Mouse (Mus musculus) gastrocnemius, postnatal 10 days (tissue): ENCODE results near the gene Cd44. TPM values are rescaled to one million over a fixed set of nuclear protein-coding genes. Genes with fewer than 3 reads are reported as not detected.

Experiments
- DNase-seq: peaks from one replicate; pipeline ENCODE4 v3.0.0; 2021; ENCODE audit warnings: mixed read lengths
- total RNA-seq, 2 experiments: library from RNA; stranded (reverse); gene quantifications; 2 replicates each; pipeline ENCODE4 v1.2.3; 2021

Gene Cd44
- total RNA-seq, 2 experiments from 2014 or later = 25.0 to 39.2 TPM

- DNase-seq = no peak
These were observed 33.0 kb downstream of the Cd44 start for GRCm38 (mm10) chr2:102868444-102868843.

DNA sequence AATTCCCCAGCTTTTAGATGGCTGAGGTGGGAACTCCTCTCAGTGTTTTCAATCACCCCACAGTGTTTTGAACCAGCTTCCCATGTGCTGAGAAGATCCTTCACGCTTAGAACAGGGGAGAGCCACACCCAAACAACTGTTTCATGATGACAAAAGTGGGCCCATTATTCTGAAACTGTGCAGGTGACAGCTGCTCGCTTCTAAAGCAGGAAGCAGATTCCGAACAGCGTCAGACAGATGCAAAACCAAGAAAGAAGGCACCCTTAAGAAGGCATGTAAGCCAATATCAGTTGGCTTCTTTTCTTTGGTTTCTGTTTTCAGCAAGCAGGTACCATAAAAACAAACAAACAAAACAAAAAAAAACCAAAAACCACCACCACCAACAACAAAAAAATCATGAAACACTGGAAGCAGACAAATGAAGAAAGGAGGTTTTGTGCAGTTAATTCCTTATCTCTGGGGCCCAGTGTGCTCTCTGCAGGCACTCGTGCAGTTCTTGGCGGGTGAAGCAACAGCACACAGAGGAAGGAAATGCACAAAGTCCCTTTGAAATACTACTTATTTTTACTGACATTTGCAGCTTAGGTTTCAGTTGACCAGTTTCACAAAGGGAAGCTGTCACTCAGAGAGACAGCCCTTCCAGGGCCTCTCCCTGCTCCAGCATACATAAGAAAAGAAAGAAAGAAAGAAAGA, 33.9 kb downstream of the Cd44 start:
- no peak for DNase-seq

DNA sequence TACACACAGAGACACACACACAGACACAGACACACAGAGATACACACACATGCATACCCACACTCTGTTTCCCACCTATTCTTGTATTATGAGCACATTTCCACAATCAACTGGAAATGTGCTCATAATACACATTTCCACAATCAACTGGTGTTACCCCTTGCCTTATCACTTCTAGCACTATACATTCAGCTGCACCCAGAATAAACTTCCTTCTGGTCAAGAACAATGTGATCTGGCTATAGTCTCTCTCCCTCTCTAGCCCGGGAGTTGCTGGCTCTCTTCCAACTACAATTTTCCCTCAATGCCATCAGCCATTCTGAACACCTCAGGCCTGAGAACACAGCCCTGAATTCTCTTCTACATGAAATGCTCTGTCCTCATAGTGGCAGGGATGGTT, 34.9 kb downstream of the Cd44 start:
- DNase-seq = no peak

- no peak for DNase-seq
These were observed 36.1 kb downstream of the Cd44 start for GRCm38 (mm10) chr2:102865354-102865752.

DNA sequence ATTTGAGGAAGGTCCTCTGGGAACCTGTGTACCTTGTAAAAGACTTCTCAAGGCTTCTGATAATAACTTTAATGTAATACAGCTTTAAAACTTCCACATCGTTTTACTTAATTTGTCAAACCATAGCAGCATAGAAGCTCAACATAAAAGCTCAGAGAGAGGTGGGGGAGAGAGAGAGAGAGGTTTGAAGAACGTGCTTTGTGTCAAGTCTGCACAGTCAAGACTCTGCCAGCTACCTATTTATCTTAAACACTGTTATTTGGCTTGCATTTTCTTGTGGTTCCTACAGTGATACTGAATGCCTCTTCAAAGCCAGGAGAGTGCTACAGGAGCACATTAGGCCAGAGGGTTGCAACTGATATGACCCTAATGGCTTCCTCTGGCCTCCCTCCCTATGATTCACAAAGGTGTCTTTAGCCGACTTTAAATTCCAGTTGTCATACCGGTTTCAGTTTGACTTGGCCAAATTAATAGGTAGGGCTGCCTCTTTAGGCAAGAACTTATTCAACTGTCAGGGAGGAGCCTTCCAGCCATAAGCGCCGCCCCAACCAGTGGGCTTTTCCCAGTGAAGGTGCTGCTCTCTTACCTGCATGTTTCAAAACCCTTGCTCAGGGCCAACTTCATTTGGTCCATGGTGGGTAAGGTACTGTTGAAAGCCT, 36.6 kb downstream of the Cd44 start:
- DNase-seq = no peak

GRCm38 (mm10) chr2:102864036-102864435, 37.4 kb downstream of the Cd44 start:
- DNase-seq = no peak

DNA sequence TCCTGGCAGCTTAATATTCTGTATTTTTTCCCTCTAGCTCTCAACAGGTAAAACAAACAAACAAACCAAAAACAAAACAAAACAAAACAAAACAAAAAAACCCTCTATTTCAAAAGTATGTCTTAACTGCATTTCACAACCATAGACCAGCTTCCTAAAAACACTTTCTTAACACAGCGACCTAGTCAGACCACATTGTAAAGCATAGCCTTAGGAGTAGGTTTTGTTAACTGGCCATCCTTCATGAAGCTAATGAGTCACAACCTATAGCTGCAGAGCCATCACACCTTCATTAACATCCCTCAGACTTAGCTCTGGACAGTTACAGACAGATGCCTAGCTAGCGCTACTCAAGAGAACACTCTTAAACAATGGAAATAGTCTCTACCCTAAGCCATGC, 37.9 kb downstream of the Cd44 start:
- no peak for DNase-seq

DNA sequence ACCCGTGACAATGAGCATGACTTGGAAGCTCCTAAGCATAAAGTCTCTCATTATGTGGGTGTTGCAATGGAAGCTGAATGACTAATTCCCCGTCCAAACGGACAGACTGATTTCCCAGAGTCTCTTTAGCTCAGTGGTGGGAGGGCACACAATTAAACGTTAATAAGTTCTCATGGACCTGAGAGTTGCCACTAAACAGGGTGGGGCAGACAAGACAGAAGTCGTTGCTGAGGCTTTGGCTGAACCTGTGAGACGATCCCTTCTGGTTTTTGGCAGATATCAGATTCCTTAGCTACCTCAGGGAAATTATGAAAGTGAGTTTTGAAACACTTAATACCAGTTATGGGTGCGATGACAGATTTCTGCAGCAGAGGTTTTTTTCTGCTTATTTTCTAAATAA, 38.8 kb downstream of the Cd44 start:
- DNase-seq = no peak

GRCm38 (mm10) chr2:102858271-102858670, 43.2 kb downstream of the Cd44 start:
- DNase-seq = no peak

GRCm38 (mm10) chr2:102853297-102853696, 48.2 kb downstream of the Cd44 start:
- DNase-seq = no peak

DNA sequence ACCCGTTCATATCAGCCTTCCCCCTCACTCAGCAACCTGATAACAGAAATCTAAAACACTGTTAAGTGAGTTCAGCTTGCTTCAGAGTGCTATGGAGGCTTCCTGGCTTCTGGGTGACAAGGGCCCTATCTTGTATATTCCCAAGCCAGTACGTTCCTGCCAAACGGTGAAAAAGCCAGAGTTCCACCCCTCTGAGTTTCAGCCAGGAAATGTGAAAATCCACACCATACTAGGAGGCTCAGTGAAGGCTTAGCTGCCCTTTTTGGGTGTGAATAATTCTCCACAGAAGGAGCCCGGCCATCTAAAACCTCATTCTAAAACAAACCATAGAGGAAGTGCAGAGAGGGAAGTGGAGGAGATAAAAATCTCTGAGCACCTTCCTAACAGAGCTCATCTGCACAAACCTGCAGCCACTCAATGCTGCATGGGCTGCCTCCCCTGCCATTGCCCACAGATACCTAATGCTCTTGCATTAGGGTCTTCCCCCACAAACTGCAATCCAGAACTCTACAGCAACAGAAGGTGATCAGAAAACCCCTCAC, 49.5 kb downstream of the Cd44 start:
- no peak for DNase-seq

- no peak for DNase-seq
These were observed 51.4 kb downstream of the Cd44 start for GRCm38 (mm10) chr2:102850026-102850425.

DNA sequence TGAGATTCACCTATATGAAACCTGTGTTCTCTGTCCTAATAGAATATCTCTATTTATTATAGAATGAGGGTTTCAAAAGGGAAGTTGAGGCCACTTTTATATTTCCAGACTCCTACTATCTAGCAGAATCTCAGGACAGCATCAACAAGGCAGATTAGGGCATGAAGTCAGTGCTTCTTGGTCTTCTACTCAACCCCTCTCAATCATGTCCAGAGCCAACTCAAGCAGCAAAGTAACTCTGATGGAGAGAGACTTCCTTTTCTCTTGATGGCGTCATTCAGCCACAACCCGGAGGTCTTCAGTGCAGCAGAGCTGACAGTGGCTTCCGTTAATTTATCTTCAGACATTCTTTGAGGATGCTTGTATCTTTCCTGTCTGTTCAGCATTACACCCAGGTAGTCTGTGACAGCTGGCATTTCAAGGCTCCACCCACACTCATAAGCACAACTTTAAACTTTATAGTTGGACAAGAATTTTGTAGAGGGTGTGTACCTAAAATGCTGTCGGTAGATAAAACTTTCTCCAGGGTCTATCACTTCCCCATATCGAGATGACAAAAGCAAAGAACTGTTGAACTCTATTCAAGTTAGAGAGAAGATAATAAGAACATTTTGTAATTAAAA, 52.5 kb downstream of the Cd44 start:
- no peak for DNase-seq

- DNase-seq = no peak
These were observed 60.2 kb downstream of the Cd44 start for GRCm38 (mm10) chr2:102841231-102841630.

DNA sequence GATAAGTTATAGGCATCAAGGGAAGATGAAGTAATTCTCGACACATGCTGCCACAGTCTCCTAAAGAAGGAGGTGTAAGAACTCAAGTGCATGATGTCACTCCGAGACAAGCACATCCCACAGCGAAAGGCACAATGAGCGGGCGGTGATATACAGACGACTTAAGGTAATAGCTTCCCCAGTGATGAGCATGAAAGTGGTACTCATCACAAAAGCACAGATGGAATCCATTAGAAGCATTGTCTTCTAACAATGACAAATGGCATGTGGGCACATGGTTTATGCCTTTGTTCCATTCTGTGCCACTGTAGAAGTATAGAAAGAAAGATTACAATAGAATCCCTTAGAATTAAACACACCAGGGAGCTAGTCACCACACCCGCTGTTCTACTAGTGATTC, 63.3 kb downstream of the Cd44 start:
- no peak for DNase-seq

DNA sequence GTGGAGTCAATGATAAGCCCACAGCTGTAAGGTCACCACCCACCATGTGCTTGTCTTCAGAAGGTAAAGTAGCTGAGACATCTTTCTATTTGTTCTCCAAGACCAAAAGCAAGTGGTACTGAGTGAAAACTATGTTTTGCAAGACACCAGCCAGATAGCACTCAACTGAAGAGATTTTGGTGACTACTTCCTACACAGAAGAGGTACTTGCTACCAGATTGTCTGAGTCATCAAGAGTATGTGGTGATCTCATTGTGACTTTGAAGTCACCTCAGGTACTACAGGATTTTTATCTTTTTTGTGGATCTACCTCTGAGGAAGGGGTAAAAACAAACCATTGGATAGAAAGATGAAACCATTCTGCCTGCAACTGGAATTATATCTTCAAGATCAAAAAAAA, 69.9 kb downstream of the Cd44 start:
- DNase-seq = no peak

DNA sequence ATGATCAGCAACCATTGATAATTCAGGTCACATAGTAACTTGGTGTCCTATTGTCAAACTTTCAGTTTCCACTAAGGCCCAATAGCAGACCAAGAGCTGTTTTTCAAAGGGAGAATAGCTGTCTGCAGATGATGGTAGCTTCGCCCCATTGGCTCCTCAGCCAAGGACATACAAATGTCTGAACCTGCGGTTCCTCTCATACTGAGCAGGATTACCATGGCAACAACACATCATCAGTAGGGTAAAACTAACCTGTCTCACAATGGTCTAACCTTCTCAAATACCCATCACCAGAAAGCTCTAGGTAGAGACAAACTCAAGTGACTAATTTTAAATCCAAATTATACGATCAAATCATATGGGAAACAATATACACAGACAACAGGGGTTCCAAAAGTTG, 72.3 kb downstream of the Cd44 start:
- peak; percentile 68 for DNase-seq

- DNase-seq = no peak
These were observed 73.1 kb downstream of the Cd44 start for GRCm38 (mm10) chr2:102828381-102828780.

GRCm38 (mm10) chr2:102827841-102828240, 73.6 kb downstream of the Cd44 start:
- DNase-seq = no peak

- DNase-seq = no peak
These were observed 75.4 kb downstream of the Cd44 start for GRCm38 (mm10) chr2:102825961-102826633.

DNA sequence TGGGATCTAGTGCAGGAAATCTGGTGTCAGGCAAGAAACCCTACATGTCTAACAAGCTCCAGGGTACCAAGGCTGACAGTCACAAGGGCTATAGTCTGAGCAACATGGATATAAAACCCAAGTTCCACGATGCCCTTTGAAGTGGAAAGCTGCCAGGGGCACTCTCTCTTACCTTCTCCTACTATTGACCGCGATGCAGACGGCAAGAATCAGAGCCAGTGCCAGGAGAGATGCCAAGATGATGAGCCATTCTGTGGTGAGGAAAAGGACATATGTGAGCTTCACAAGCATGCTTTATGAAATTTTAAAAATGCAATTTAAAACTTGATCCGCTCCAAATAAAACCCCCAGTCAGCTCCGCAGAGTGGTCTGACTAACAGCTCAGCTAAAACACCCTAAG, 79.4 kb downstream of the Cd44 start:
- no peak for DNase-seq

- no peak for DNase-seq
These were observed 80.7 kb downstream of the Cd44 start for GRCm38 (mm10) chr2:102820790-102821189.

DNA sequence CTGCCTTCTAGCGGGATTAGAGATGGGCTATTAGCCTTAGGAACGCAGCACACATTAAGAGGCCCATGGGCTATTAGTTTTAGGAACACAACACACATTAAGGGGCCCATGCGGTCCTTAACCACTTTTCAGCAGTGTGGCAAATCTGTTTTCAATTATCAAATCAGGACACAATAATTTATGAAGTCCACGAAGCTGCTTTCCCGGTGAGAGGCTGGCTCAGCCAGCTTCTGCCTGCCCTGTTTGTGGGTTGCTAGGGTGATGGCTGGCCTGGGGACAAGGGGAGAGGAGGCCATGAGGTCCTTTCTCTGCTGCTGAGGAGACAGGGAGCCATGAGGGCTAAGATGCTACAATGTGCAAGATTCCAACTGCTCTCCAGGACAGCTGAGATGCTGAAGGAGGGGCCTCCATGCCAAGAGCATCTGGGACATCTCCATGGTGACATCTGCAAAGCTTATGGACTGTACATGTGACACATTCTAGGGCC, 81.2 kb downstream of the Cd44 start:
- no peak for DNase-seq
